Mouse (Mus musculus): ENCODE results near the gene Stat1. TPM values are rescaled to one million over a fixed set of nuclear protein-coding genes. Genes with fewer than 3 reads are reported as not detected.

The Stat1 gene
- polyA plus RNA-seq (2016; fragmentation: Nextera tagmentation; extraction: Ambion mirVana): 11.2 and 14.6 TPM in 2 replicates

DNA sequence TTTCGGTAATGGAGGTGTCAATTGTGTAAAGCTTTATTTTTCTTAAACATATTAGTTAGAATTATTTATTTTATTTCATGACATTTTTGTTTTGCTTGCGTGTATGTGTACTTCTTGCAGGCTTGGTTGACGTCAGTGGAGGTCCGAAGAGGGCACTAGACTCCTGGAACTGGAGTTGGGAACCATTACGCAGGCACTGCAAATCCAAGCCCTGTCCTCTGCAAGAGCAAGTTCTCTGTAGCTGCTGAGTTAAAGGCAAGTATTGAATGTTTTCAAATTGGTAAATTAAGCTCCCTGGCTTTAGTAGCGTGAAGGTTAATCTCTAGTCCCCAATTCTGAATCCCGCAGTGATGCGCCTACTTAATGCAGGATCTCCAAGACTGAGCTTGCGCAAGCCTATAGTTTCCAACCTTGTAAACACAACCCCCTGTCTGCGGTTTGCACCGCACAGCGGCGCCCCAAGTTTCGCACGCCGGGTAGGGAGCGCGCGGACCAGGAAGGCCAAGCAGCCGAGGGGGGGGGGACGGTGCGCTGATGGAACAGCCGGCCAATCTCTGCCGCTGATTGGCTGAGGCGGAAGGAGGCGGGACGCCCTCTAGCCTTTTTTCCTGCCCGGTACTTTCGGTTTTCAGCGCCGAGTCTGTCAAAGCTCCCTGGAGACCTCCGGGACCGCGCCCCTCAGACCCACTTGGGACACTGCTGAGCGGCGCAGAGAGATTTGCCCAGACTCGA lies at the start of gene Stat1:
Gene Stat1, plus strand, starts transcription at position 581 of the 732 bp plus-strand sequence.
- DNase-seq (ENCODE audit: low spot score): peak; percentile 95
- no peaks in the 10 kb centered on the region for H3K36me3 ChIP-seq
- peak within 1 kb of the TSS; percentile 84 for H3K27ac ChIP-seq (replicated peaks)
- no peaks in the 10 kb centered on the region for H3K9me3 ChIP-seq (replicated peaks)
- H3K27me3 ChIP-seq (ENCODE audit: low read depth, poor library complexity, severe bottlenecking): peaks cover 18% of the 10 kb centered on the region
- peak within 1 kb of the TSS; percentile 90 for H3K4me3 ChIP-seq
- H3K4me1 ChIP-seq: peaks cover 13% of the 10 kb centered on the region
- WGBS: 4% methylated on average over 37 of the region's 37 CpGs

DNA sequence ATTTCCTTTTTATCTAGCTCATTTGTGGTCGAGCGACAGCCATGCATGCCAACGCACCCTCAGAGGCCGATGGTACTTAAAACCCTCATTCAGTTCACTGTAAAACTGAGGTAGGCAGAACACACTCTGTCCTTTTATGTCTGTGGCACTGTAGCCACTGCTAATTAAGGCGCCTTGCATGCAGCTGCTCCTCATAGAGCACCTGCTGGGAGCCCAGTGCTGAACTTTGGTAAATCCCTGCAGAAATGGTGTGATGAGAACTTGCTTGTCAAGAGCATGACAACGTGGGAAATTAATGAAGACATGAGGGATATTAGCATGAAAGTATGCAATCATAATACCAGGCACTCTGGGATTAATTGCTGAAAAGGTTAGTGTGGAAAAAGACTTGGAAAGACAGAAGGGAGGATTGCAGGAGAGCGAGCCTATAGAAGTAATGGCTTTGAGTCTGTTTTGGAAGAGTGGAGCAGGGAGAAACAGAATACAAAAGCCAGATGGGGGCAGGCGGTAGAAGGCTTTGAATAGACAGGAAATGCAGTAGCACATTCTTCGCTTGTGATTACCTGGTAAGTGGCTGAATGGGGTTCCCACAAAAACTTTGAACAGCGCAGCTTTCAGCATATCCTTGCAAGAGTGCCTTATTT lies 39.4 kb upstream of the Stat1 start:
- H3K27me3 ChIP-seq (ENCODE audit: low read depth, poor library complexity, severe bottlenecking): no peaks in the 10 kb centered on the region
- peaks cover 32% of the 10 kb centered on the region for H3K4me1 ChIP-seq
- H3K4me3 ChIP-seq: no peak overlapping the region
- 5% methylated on average over 10 of the region's 10 CpGs for WGBS
- H3K9me3 ChIP-seq (replicated peaks): no peaks in the 10 kb centered on the region
- peak overlapping the region; percentile 23; the same call in 1 of the 2 replicates for H3K27ac ChIP-seq (replicated peaks)
- peak; percentile 29 for DNase-seq (ENCODE audit: low spot score)
- no peaks in the 10 kb centered on the region for H3K36me3 ChIP-seq

DNA sequence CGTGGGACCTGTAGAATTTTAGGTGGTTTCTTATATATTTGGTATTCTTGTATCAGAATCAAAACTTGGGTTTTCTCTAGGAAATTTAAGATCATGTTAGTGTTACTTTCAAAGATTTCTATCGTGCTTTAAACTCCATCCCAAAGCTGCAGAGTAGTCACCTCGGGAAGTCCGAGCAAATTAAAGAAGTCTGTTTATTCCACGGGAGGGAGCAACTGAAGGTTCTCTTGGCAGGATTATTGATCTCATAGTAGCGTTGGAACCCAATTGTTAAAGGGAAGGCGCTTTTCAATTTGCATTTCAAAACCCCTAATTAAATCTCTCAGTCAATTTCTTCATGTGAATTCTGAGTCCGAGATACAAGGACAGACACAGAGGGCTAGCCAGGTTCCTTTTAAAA lies 38.9 kb upstream of the Stat1 start:
- Histone ChIP-seq H3K27me3 (ENCODE audit: low read depth, poor library complexity, severe bottlenecking) (no peaks in the 10 kb centered on the region), H3K4me1 (peaks cover 32% of the 10 kb centered on the region), H3K4me3 (no peak overlapping the region), H3K9me3 (replicated peaks) (no peaks in the 10 kb centered on the region), H3K36me3 (no peaks in the 10 kb centered on the region), H3K27ac (replicated peaks) (no peak overlapping the region)
- WGBS: 10% methylated on average over 8 of the region's 8 CpGs
- DNase-seq (ENCODE audit: low spot score): no peak

DNA sequence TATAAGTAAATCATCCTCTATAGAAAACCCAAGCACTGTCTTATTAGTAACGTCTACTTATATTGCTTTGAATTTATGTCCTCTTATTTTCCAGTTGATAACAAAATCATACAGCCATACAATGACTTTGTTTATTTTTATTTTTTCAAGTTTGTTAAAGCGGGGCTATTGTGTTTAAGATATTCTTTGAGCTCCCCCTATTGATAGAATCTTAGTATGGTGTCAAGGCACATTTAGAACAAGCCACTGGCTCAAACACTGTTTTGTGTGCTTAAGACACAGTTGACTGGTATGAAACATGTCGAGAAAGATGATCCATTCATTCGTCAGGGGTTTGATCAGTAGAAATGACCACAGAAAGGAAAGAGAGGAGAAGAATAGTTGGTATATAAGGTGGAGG lies 33.0 kb upstream of the Stat1 start:
- no peak for DNase-seq (ENCODE audit: low spot score)
- Histone ChIP-seq H3K27me3 (ENCODE audit: low read depth, poor library complexity, severe bottlenecking) (no peaks in the 10 kb centered on the region), H3K4me1 (no peaks in the 10 kb centered on the region), H3K36me3 (no peaks in the 10 kb centered on the region), H3K9me3 (replicated peaks) (no peaks in the 10 kb centered on the region), H3K27ac (replicated peaks) (no peak overlapping the region), H3K4me3 (no peak overlapping the region)
- WGBS: 45% methylated on average over 4 of the region's 4 CpGs

DNA sequence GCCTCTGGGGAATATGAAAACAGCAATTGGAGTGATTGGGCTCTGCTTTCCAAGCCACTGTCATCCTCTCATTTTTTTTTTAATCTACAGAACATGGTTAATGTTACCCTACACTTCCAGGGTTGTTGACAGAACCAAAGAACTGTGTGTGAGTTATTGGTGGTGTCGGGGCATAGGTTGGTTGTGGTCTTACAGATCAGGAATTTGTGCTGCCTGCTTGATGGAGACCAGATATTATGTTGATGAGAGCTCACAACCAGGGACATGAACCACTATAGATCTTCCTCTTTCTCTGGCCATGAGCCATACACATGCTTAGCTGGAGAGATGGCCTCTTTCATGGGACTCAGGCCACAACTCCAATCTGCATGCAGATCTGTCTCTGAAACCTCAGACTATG lies 32.1 kb upstream of the Stat1 start:
- DNase-seq (ENCODE audit: low spot score): no peak
- Histone ChIP-seq H3K4me1 (no peaks in the 10 kb centered on the region), H3K36me3 (no peaks in the 10 kb centered on the region), H3K27ac (replicated peaks) (no peak overlapping the region), H3K9me3 (replicated peaks) (no peaks in the 10 kb centered on the region), H3K4me3 (no peak overlapping the region), H3K27me3 (ENCODE audit: low read depth, poor library complexity, severe bottlenecking) (no peaks in the 10 kb centered on the region)
- 88% methylated on average over 1 of the region's 1 CpGs for WGBS

DNA sequence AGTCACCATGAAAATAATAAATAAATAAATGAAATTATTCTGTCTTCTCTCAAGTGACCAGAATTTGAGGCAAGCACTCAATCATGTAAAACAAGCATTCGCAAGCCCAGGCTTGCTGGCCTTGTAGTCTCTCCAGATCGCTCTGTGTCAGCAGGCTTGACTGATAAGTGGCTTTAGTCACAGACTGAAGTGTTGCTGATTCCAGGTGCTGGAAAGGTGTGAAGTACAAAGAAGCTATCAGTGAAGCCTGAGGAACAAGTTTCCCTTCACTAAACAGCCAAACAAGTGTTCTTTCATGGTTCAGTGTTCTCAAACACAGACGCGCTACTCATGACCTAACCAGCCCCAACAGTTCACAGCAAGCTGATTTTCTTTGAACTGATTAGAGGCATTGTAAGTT lies 30.6 kb upstream of the Stat1 start:
- Histone ChIP-seq H3K4me1 (no peaks in the 10 kb centered on the region), H3K4me3 (no peak overlapping the region), H3K36me3 (no peaks in the 10 kb centered on the region), H3K27me3 (ENCODE audit: low read depth, poor library complexity, severe bottlenecking) (no peaks in the 10 kb centered on the region), H3K27ac (replicated peaks) (no peak overlapping the region), H3K9me3 (replicated peaks) (no peaks in the 10 kb centered on the region)
- WGBS: 72% methylated on average over 4 of the region's 4 CpGs
- no peak for DNase-seq (ENCODE audit: low spot score)

DNA sequence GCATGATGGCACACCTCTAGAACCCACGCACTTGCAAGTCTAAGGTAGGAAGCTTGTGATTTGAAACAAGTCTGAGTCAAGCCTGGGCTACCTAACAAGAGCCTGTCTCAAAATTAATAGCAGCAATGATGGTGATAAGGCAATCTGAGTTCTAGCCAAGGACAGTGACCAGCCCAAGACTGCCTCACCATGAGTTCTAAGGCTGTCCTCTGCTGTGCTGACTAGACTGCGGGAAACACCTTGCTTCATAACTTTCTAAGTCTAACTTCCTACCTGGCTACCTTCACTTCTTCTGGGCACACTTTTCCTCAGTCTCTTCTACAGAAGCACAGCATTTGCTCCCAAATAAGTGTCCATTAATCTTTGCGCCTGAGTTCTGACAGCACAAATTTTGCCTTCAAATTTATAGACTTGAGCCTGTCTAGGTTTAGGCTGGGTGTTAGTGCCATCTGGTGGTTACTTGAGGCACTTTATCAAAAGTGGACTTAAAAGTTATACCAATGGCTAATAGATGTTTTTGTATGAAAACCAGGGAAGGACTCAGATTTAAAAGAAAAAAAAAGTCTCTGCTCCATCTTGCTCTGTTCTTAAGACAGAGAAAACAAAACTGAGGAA lies 20.5 kb upstream of the Stat1 start:
- H3K27ac ChIP-seq (replicated peaks): no peak overlapping the region
- 81% methylated on average over 3 of the region's 3 CpGs for WGBS
- H3K4me3 ChIP-seq: no peak overlapping the region
- H3K27me3 ChIP-seq (ENCODE audit: low read depth, poor library complexity, severe bottlenecking): no peaks in the 10 kb centered on the region
- peak; percentile 28 for DNase-seq (ENCODE audit: low spot score)
- H3K4me1 ChIP-seq: no peaks in the 10 kb centered on the region
- no peaks in the 10 kb centered on the region for H3K9me3 ChIP-seq (replicated peaks)
- no peaks in the 10 kb centered on the region for H3K36me3 ChIP-seq

DNA sequence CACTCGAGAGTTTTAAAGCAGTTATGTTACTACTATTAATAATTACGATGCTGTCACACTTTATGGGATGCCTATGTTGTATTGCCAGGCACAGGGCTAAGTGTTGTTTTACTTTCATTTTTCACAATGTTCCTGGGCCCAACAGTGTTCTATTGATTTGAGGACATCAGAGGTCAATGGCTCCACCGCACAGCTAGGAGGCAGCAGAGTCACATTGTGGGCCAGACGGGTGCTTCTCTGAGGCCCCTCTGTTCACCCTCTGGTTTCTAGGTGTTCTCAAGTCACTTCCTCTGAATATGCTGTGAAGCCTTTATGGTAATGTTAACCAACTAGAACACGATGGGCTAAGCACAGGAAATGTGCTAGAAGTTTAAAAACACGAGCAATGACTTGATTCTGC lies 18.7 kb upstream of the Stat1 start:
- DNase-seq (ENCODE audit: low spot score): no peak
- no peaks in the 10 kb centered on the region for H3K27me3 ChIP-seq (ENCODE audit: low read depth, poor library complexity, severe bottlenecking)
- 79% methylated on average over 6 of the region's 6 CpGs for WGBS
- H3K4me1 ChIP-seq: no peaks in the 10 kb centered on the region
- no peak overlapping the region for H3K27ac ChIP-seq (replicated peaks)
- H3K9me3 ChIP-seq (replicated peaks): no peaks in the 10 kb centered on the region
- H3K36me3 ChIP-seq: no peaks in the 10 kb centered on the region
- no peak overlapping the region for H3K4me3 ChIP-seq

DNA sequence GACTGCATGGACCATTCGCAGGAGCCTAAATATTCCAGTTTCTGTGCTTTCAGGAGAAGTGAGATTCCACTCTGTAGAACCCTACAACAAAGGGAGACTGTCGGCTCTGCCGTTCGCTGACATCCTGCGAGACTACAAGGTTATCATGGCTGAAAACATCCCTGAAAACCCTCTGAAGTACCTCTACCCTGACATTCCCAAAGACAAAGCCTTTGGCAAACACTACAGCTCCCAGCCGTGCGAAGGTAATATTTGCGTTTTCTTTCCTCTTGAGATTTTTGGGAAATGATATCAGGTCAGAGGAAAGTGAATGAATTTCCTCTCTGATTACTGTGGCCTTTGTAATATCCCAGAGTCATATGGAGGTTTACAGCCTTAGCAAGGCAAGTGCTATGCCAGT lies 16.4 kb upstream of the Stat1 start:
- H3K9me3 ChIP-seq (replicated peaks): no peaks in the 10 kb centered on the region
- H3K27me3 ChIP-seq (ENCODE audit: low read depth, poor library complexity, severe bottlenecking): no peaks in the 10 kb centered on the region
- H3K36me3 ChIP-seq: no peaks in the 10 kb centered on the region
- H3K4me3 ChIP-seq: no peak overlapping the region
- H3K4me1 ChIP-seq: no peaks in the 10 kb centered on the region
- no peak overlapping the region for H3K27ac ChIP-seq (replicated peaks)
- no peak for DNase-seq (ENCODE audit: low spot score)
- 92% methylated on average over 8 of the region's 8 CpGs for WGBS

DNA sequence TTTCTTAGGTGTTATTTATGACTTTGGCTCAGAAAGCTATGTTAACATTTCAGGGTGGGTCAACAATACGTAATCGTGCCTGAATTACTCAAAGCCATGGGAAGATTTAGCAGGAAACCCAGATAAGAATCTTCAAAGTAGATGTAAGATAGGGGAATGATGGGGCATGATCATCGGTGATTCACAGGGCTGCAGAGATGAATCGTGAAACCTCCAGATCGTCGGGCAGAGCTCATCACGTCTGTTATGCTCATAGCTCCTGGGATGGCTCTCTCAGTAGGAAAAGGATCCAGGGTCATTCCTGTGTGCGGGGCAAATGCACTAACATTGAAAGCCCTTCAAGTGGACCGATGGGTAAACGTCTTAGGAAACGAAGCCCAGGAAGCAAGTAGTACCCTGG lies 12.0 kb upstream of the Stat1 start:
- DNase-seq (ENCODE audit: low spot score): no peak
- H3K36me3 ChIP-seq: no peaks in the 10 kb centered on the region
- WGBS: 91% methylated on average over 11 of the region's 11 CpGs
- no peak overlapping the region for H3K27ac ChIP-seq (replicated peaks)
- H3K4me3 ChIP-seq: no peak overlapping the region
- H3K27me3 ChIP-seq (ENCODE audit: low read depth, poor library complexity, severe bottlenecking): no peaks in the 10 kb centered on the region
- no peaks in the 10 kb centered on the region for H3K4me1 ChIP-seq
- no peaks in the 10 kb centered on the region for H3K9me3 ChIP-seq (replicated peaks)

DNA sequence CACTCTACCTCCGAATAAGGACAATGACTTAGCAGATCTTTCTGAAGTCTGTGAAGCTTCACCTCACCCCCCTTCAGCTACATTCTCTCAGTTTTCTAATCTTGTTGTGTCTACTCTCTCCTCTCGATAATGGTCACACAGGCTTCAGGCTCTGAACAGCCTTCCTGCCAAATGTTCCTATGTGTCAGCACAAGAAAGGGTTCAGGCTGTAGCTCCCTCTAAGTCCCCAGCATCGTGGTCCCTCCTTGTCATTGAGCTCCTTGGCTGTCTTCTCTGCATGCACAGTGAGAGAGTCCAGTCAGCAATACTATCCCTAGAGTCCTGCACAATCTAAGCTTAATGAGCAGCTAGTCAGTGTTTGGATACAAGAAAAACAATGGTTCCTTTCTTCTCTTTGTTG lies 8.0 kb upstream of the Stat1 start:
- Histone ChIP-seq H3K4me3 (no peak overlapping the region), H3K27ac (replicated peaks) (no peak overlapping the region), H3K4me1 (peaks cover 6% of the 10 kb centered on the region), H3K9me3 (replicated peaks) (no peaks in the 10 kb centered on the region), H3K36me3 (no peaks in the 10 kb centered on the region), H3K27me3 (ENCODE audit: low read depth, poor library complexity, severe bottlenecking) (no peaks in the 10 kb centered on the region)
- no peak for DNase-seq (ENCODE audit: low spot score)
- WGBS: 71% methylated on average over 3 of the region's 3 CpGs

DNA sequence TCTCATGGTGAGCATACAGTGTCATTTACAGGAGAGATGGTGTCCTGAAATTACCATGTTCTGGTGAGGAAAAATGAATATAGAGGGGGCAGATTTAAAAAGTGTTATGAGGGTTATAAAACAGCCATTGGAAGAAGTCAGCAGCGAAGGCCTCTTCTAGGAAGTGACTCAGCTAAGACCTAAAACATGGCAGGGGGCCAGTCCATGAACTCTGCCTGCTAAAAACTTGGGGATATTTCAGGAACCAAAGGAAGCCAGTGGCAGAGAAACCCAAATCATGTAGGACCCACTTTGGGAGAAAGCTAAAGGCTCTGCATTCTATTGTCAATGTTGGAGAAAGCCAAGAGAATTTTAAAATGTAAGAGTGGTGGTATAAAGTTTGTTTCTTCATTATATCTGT lies 6.9 kb upstream of the Stat1 start:
- H3K27me3 ChIP-seq (ENCODE audit: low read depth, poor library complexity, severe bottlenecking): peaks cover 3% of the 10 kb centered on the region; the same call in 1 of the 2 replicates
- 86% methylated on average over 1 of the region's 1 CpGs for WGBS
- H3K36me3 ChIP-seq: no peaks in the 10 kb centered on the region

DNA sequence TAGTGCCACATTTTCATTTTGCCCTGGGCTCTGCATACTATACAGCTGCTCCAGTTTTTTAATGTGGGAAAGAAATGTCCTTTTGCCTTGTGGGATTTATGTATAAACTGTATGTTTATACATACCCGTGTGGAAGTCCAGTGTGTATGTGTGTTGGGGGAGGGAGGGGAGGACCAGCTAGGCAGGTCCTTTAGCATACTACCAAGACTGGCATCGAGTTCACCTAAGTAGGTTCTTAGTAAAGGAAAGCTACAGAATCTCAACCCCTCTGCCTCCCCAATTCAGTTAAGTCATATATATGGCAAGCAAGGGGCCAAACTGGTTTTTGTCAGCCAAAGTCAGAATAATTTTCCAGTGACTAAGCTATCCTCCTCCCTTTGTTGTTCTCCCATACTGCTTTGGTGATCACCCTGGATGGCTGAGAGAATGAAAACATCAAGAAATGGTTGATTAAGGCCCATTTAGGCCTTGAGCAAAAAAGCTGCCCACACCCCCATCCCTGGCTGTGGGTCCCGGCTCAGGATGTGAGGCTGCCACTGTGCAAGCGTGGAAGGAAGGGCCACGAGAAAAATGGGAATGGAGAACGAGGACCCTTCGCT lies 6.1 kb upstream of the Stat1 start:
- no peaks in the 10 kb centered on the region for H3K36me3 ChIP-seq
- no peak for DNase-seq (ENCODE audit: low spot score)
- no peaks in the 10 kb centered on the region for H3K9me3 ChIP-seq (replicated peaks)
- H3K27me3 ChIP-seq (ENCODE audit: low read depth, poor library complexity, severe bottlenecking): peaks cover 3% of the 10 kb centered on the region; the same call in 1 of the 2 replicates
- 22% methylated on average over 7 of the region's 7 CpGs for WGBS
- H3K4me3 ChIP-seq: peak overlapping the region; percentile 53
- H3K4me1 ChIP-seq: peaks cover 6% of the 10 kb centered on the region
- peak overlapping the region; percentile 89 for H3K27ac ChIP-seq (replicated peaks)

More for the DNA sequence above, 6.9 kb upstream of the Stat1 start:
- H3K27ac ChIP-seq (replicated peaks): no peak overlapping the region
- H3K4me3 ChIP-seq: no peak overlapping the region
- no peak for DNase-seq (ENCODE audit: low spot score)
- H3K4me1 ChIP-seq: peaks cover 6% of the 10 kb centered on the region
- no peaks in the 10 kb centered on the region for H3K9me3 ChIP-seq (replicated peaks)
